ENCODE assay signal across 22 mouse cellular contexts in the genomic region with DNA sequence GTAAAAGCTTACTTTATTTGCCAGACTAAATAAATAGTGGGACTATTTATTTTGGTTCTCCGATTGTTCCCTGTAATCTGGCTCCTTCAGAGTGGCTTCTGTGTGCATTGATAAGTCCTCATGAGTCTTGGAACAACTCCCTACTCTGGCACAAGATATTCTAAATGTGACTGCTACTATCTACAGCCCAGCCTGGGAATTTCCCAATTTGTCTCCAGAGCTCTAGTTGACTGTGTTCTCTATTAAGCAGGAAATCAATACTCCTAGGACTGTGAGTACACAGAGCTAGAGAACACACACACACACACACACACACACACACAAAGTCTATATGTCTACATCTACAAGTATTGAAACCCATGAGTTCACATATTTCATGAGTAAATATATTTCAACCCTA.
DNase-seq lines count a peak whose midpoint lies in the region; ATAC-seq lines count a peak whose summit lies in the region.
"Had no signal": no experiment of that assay in that cellular context is flagged by ENCODE, and none has a peak within 500 bp of the region (broad histone marks: within the 10 kb centered on the region; RNA-seq: fewer than 3 reads in every experiment).

No protein-coding gene starts in this region.

- H3K4me1 ChIP-seq in heart, embryonic 12.5 days (replicated peaks) = no peaks in the 10 kb centered on the region
- H3K4me1 ChIP-seq in liver, embryonic 13.5 days (replicated peaks) = no peaks in the 10 kb centered on the region
- no peaks in the 10 kb centered on the region for H3K4me1 ChIP-seq in hindbrain, embryonic 13.5 days (replicated peaks)
- H3K4me1 ChIP-seq: embryonic facial prominence, embryonic 10.5 days; forebrain, embryonic 13.5 days; heart, embryonic 15.5 days had no signal

- peaks cover 4% of the 10 kb centered on the region; the same call in 1 of the 2 replicates for H3K9me3 ChIP-seq in heart, embryonic 12.5 days (replicated peaks)
- no peaks in the 10 kb centered on the region for H3K9me3 ChIP-seq in liver, embryonic 13.5 days (replicated peaks)
- no peaks in the 10 kb centered on the region for H3K9me3 ChIP-seq in hindbrain, embryonic 13.5 days
- H3K9me3 ChIP-seq: embryonic facial prominence, embryonic 10.5 days; forebrain, embryonic 13.5 days; G1E; heart, embryonic 15.5 days had no signal

- WGBS in heart, embryonic 12.5 days = 44% methylated on average over 1 of the region's 1 CpGs
- 38% methylated on average over 1 of the region's 1 CpGs for WGBS in liver, embryonic 13.5 days (ENCODE audit: insufficient replicate concordance)
- WGBS in hindbrain, embryonic 13.5 days = 89% methylated on average over 1 of the region's 1 CpGs

- H3K36me3 ChIP-seq in heart, embryonic 12.5 days = no peaks in the 10 kb centered on the region
- H3K36me3 ChIP-seq in liver, embryonic 13.5 days = no peaks in the 10 kb centered on the region
- H3K36me3 ChIP-seq in hindbrain, embryonic 13.5 days = no peaks in the 10 kb centered on the region
- H3K36me3 ChIP-seq: embryonic facial prominence, embryonic 10.5 days; G1E; heart, embryonic 15.5 days had no signal

- no peak overlapping the region for H3K4me3 ChIP-seq in heart, embryonic 12.5 days
- H3K4me3 ChIP-seq in liver, embryonic 13.5 days (replicated peaks) = no peak overlapping the region
- no peak overlapping the region for H3K4me3 ChIP-seq in hindbrain, embryonic 13.5 days
- H3K4me3 ChIP-seq: embryonic facial prominence, embryonic 10.5 days; forebrain, embryonic 13.5 days; heart, embryonic 15.5 days had no signal

- peak; percentile 88 for DNase-seq in heart, adult 11 months
- DNase-seq in heart, adult 9 months (ENCODE audit: low spot score in 2 of 2) = peak; percentile 12 to 51
- no peak for DNase-seq in heart, postnatal 4 days
- DNase-seq in liver, embryonic 13.5 days = peak; percentile 3
- DNase-seq in liver = no peak
- DNase-seq: adrenal gland, adult 8-10 months; adrenal gland, postnatal 36 days; B cell, adult 2 months; cerebellum, adult 2 months; cerebellum, postnatal 10 days; forebrain, postnatal 0 days; gastrocnemius, postnatal 14 days had no signal

- H3K27ac ChIP-seq in heart, embryonic 12.5 days (ENCODE audit: poor library complexity, severe bottlenecking) = no peak overlapping the region
- no peak overlapping the region for H3K27ac ChIP-seq in liver, embryonic 13.5 days
- H3K27ac ChIP-seq in hindbrain, embryonic 13.5 days = no peak overlapping the region
- H3K27ac ChIP-seq: embryonic facial prominence, embryonic 10.5 days; forebrain, embryonic 13.5 days; heart, embryonic 15.5 days had no signal

- H3K4me2 ChIP-seq in heart, embryonic 12.5 days = no peak overlapping the region
- no peak overlapping the region for H3K4me2 ChIP-seq in liver, embryonic 13.5 days
- H3K4me2 ChIP-seq in hindbrain, embryonic 13.5 days = no peak overlapping the region
- H3K4me2 ChIP-seq: forebrain, embryonic 13.5 days; heart, embryonic 15.5 days had no signal

- no peak for ATAC-seq in heart, embryonic 12.5 days (ENCODE audit: insufficient number of reproducible peaks, low FRiP score)
- ATAC-seq in liver, embryonic 13.5 days (ENCODE audit: low read depth) = no peak
- ATAC-seq in hindbrain, embryonic 13.5 days (ENCODE audit: low FRiP score) = no peak
- ATAC-seq: CD4-positive, CD25-positive, alpha-beta regulatory T cell, adult 4 months; forebrain, embryonic 13.5 days; forebrain, postnatal 0 days; hindbrain, embryonic 16.5 days; inflammation-experienced regulatory T-cells, adult 6 months; intestine, postnatal 0 days had no signal

- H3K9ac ChIP-seq in heart, embryonic 12.5 days = no peak overlapping the region
- no peak overlapping the region for H3K9ac ChIP-seq in liver, embryonic 13.5 days
- H3K9ac ChIP-seq in hindbrain, embryonic 13.5 days = no peak overlapping the region
- H3K9ac ChIP-seq: forebrain, embryonic 13.5 days; forebrain, postnatal 0 days; heart, embryonic 15.5 days had no signal

- H3K27me3 ChIP-seq in heart, embryonic 12.5 days (replicated peaks) = no peaks in the 10 kb centered on the region
- H3K27me3 ChIP-seq in liver, embryonic 13.5 days = no peaks in the 10 kb centered on the region
- H3K27me3 ChIP-seq in hindbrain, embryonic 13.5 days = no peaks in the 10 kb centered on the region
- H3K27me3 ChIP-seq: forebrain, embryonic 13.5 days; heart, embryonic 15.5 days had no signal

Comparison
In these comparisons a context has a peak if more than half of its experiments do, and no peak if none do; other contexts are left out.
1. DNase-seq: peak in heart, adult 11 months (single experiment), heart, adult 9 months (2 of 2) and liver, embryonic 13.5 days (single experiment); none in heart, postnatal 4 days (single experiment) and liver (single experiment).